19 mouse cellular contexts compared by ENCODE assay signal in the genomic region with DNA sequence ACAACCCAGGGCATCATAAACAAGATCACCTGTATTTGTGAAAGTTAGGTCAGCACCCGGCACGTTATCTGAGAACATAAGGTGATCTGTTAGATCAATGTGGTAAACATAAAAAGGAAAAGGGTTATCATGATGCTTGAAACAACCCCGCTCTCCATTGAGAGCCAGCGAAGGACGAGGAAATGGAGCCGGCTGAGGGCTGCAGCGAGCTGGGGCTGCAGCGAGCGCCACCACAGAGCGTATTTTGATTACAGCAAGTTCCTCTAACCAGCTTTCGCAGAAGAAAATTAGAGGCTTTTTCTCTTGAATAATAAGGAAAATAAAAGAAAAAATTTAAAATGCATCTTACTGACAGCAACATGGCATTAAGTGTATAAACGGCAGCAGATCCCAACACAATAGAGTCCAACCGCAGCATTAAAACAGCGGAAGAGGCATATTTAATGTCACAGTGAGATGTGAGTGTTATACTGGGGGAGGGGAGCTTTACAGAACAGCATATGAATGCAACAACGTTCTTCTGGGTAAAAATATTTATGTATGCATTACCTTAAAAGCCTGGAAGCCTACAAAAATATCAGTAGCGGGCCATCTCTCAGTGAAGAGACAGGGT. TPM values are rescaled to one million over a fixed set of nuclear protein-coding genes. Genes with fewer than 3 reads are reported as not detected.
DNase-seq lines count a peak whose midpoint lies in the region; ATAC-seq lines count a peak whose summit lies in the region.
"Had no signal": no experiment of that assay in that cellular context is flagged by ENCODE, and none has a peak within 500 bp of the region (broad histone marks: within the 10 kb centered on the region; RNA-seq: fewer than 3 reads in every experiment).

No protein-coding gene starts in this region.

- no peaks in the 10 kb centered on the region for H3K4me1 ChIP-seq in forebrain, embryonic 13.5 days
- no peaks in the 10 kb centered on the region for H3K4me1 ChIP-seq in forebrain, embryonic 11.5 days (replicated peaks; ENCODE audit: control insufficient read depth, insufficient read depth, low read length)
- no peaks in the 10 kb centered on the region for H3K4me1 ChIP-seq in midbrain, embryonic 14.5 days (ENCODE audit: control insufficient read depth, insufficient read depth, low read length)
- no peaks in the 10 kb centered on the region for H3K4me1 ChIP-seq in midbrain, embryonic 13.5 days (replicated peaks)
- no peaks in the 10 kb centered on the region for H3K4me1 ChIP-seq in forebrain, embryonic 14.5 days (ENCODE audit: control insufficient read depth, insufficient read depth, low read length)
- no peaks in the 10 kb centered on the region for H3K4me1 ChIP-seq in midbrain, embryonic 16.5 days (ENCODE audit: control insufficient read depth, insufficient read depth, low read length)
- H3K4me1 ChIP-seq: embryonic facial prominence, embryonic 13.5 days; intestine, embryonic 15.5 days had no signal

- peak overlapping the region; percentile 44 for H3K27ac ChIP-seq in forebrain, embryonic 13.5 days
- H3K27ac ChIP-seq in forebrain, embryonic 11.5 days (ENCODE audit: low read depth, low read length), result no peak overlapping the region
- H3K27ac ChIP-seq in midbrain, embryonic 14.5 days (replicated peaks; ENCODE audit: low read depth, low read length), result peak overlapping the region; percentile 32; the same call in 1 of the 2 replicates
- no peak overlapping the region for H3K27ac ChIP-seq in midbrain, embryonic 13.5 days
- peak overlapping the region; percentile 33; the same call in 1 of the 2 replicates for H3K27ac ChIP-seq in forebrain, embryonic 14.5 days (ENCODE audit: low read depth, low read length)
- no peak overlapping the region for H3K27ac ChIP-seq in midbrain, embryonic 16.5 days (ENCODE audit: low read length)
- H3K27ac ChIP-seq: embryonic facial prominence, embryonic 13.5 days; heart, adult 2 months; heart, embryonic 15.5 days; hindbrain, postnatal 0 days; intestine, embryonic 15.5 days had no signal

- DNase-seq in forebrain, embryonic 11.5 days (ENCODE audit: low spot score), result no peak
- peak; percentile 43 for DNase-seq in midbrain, embryonic 14.5 days
- peak; percentile 58 for DNase-seq in forebrain, embryonic 14.5 days (ENCODE audit: low spot score)
- DNase-seq: adrenal gland, postnatal 10 days; cerebellum, adult 11-12 months; cerebellum, adult 9-11 months; cerebellum, postnatal 36 days; gastrocnemius, postnatal 14 days; heart, adult 2 months; heart, postnatal 14 days had no signal

- ATAC-seq in forebrain, embryonic 13.5 days, result peak; percentile 67
- ATAC-seq in forebrain, embryonic 11.5 days (replicated peaks; ENCODE audit: low FRiP score), result no peak
- no peak for ATAC-seq in midbrain, embryonic 14.5 days (ENCODE audit: low FRiP score, low TSS enrichment)
- no peak for ATAC-seq in midbrain, embryonic 13.5 days
- peak; percentile 74 for ATAC-seq in forebrain, embryonic 14.5 days
- peak; percentile 36; the same call in 1 of the 2 replicates for ATAC-seq in midbrain, embryonic 16.5 days
- no peak for ATAC-seq in inflammation-experienced regulatory T-cells, adult 6 months
- ATAC-seq: hindbrain, postnatal 0 days; intestine, embryonic 15.5 days had no signal

- H3K9ac ChIP-seq in forebrain, embryonic 13.5 days, result no peak overlapping the region
- H3K9ac ChIP-seq in forebrain, embryonic 11.5 days (ENCODE audit: low read length), result no peak overlapping the region
- H3K9ac ChIP-seq in midbrain, embryonic 14.5 days (replicated peaks; ENCODE audit: low read length), result no peak overlapping the region
- no peak overlapping the region for H3K9ac ChIP-seq in midbrain, embryonic 13.5 days (replicated peaks)
- H3K9ac ChIP-seq in forebrain, embryonic 14.5 days (ENCODE audit: low read length), result no peak overlapping the region
- H3K9ac ChIP-seq in midbrain, embryonic 16.5 days (ENCODE audit: low read depth, low read length), result no peak overlapping the region
- H3K9ac ChIP-seq: embryonic facial prominence, embryonic 13.5 days; heart, embryonic 15.5 days; intestine, embryonic 15.5 days had no signal

- no peaks in the 10 kb centered on the region for H3K27me3 ChIP-seq in forebrain, embryonic 13.5 days
- no peaks in the 10 kb centered on the region for H3K27me3 ChIP-seq in forebrain, embryonic 11.5 days (ENCODE audit: control insufficient read depth, insufficient read depth, low read length)
- no peaks in the 10 kb centered on the region for H3K27me3 ChIP-seq in midbrain, embryonic 14.5 days (ENCODE audit: control insufficient read depth, insufficient read depth, low read length)
- no peaks in the 10 kb centered on the region for H3K27me3 ChIP-seq in midbrain, embryonic 13.5 days
- H3K27me3 ChIP-seq in forebrain, embryonic 14.5 days (replicated peaks; ENCODE audit: control insufficient read depth, insufficient read depth, low read length), result no peaks in the 10 kb centered on the region
- H3K27me3 ChIP-seq in midbrain, embryonic 16.5 days (ENCODE audit: control insufficient read depth, insufficient read depth, low read depth, low read length), result no peaks in the 10 kb centered on the region
- H3K27me3 ChIP-seq: embryonic facial prominence, embryonic 13.5 days; heart, embryonic 15.5 days; intestine, embryonic 15.5 days had no signal

- H3K9me3 ChIP-seq in forebrain, embryonic 13.5 days (replicated peaks), result no peaks in the 10 kb centered on the region
- H3K9me3 ChIP-seq in forebrain, embryonic 11.5 days (ENCODE audit: control insufficient read depth, low read length), result no peaks in the 10 kb centered on the region
- H3K9me3 ChIP-seq in midbrain, embryonic 14.5 days (ENCODE audit: control insufficient read depth, low read length), result no peaks in the 10 kb centered on the region
- H3K9me3 ChIP-seq in midbrain, embryonic 13.5 days, result no peaks in the 10 kb centered on the region
- H3K9me3 ChIP-seq in forebrain, embryonic 14.5 days (replicated peaks; ENCODE audit: control insufficient read depth, low read length), result no peaks in the 10 kb centered on the region
- no peaks in the 10 kb centered on the region for H3K9me3 ChIP-seq in midbrain, embryonic 16.5 days (replicated peaks; ENCODE audit: control insufficient read depth, low read length, poor library complexity, severe bottlenecking)
- H3K9me3 ChIP-seq: embryonic facial prominence, embryonic 13.5 days; heart, embryonic 15.5 days; intestine, embryonic 15.5 days had no signal

- 74% methylated on average over 16 of the region's 16 CpGs for WGBS in forebrain, embryonic 13.5 days
- 89% methylated on average over 16 of the region's 16 CpGs for WGBS in forebrain, embryonic 11.5 days
- 74% methylated on average over 16 of the region's 16 CpGs for WGBS in midbrain, embryonic 14.5 days
- WGBS in midbrain, embryonic 13.5 days, result 82% methylated on average over 16 of the region's 16 CpGs
- WGBS in forebrain, embryonic 14.5 days, result 73% methylated on average over 16 of the region's 16 CpGs
- 71% methylated on average over 16 of the region's 16 CpGs for WGBS in midbrain, embryonic 16.5 days

- H3K4me3 ChIP-seq in forebrain, embryonic 13.5 days, result no peak overlapping the region
- no peak overlapping the region for H3K4me3 ChIP-seq in forebrain, embryonic 11.5 days (ENCODE audit: low read depth, low read length)
- H3K4me3 ChIP-seq in midbrain, embryonic 14.5 days (replicated peaks; ENCODE audit: low read depth, low read length), result no peak overlapping the region
- H3K4me3 ChIP-seq in midbrain, embryonic 13.5 days (replicated peaks), result no peak overlapping the region
- no peak overlapping the region for H3K4me3 ChIP-seq in forebrain, embryonic 14.5 days (ENCODE audit: low read depth, low read length)
- H3K4me3 ChIP-seq in midbrain, embryonic 16.5 days (ENCODE audit: low read depth, low read length), result no peak overlapping the region
- H3K4me3 ChIP-seq: embryonic facial prominence, embryonic 13.5 days; heart, adult 2 months; heart, embryonic 15.5 days; intestine, embryonic 15.5 days had no signal

- H3K4me2 ChIP-seq in forebrain, embryonic 13.5 days, result no peak overlapping the region
- no peak overlapping the region for H3K4me2 ChIP-seq in forebrain, embryonic 11.5 days (ENCODE audit: low read depth, low read length, severe bottlenecking)
- H3K4me2 ChIP-seq in midbrain, embryonic 14.5 days (ENCODE audit: low read length), result no peak overlapping the region
- no peak overlapping the region for H3K4me2 ChIP-seq in midbrain, embryonic 13.5 days (replicated peaks)
- H3K4me2 ChIP-seq in forebrain, embryonic 14.5 days (ENCODE audit: low read length), result no peak overlapping the region
- no peak overlapping the region for H3K4me2 ChIP-seq in midbrain, embryonic 16.5 days (ENCODE audit: low read length)
- H3K4me2 ChIP-seq: embryonic facial prominence, embryonic 13.5 days; heart, embryonic 11.5 days; heart, embryonic 15.5 days; intestine, embryonic 15.5 days had no signal

- H3K36me3 ChIP-seq in forebrain, embryonic 13.5 days (ENCODE audit: poor library complexity, severe bottlenecking), result 0 out of 2 replicates have a peak, but pooled peaks cover 9% of the 10 kb centered on the region
- H3K36me3 ChIP-seq in forebrain, embryonic 11.5 days (ENCODE audit: control insufficient read depth, insufficient read depth, low read length), result no peaks in the 10 kb centered on the region
- no peaks in the 10 kb centered on the region for H3K36me3 ChIP-seq in midbrain, embryonic 14.5 days (ENCODE audit: control insufficient read depth, insufficient read depth, low read length)
- no peaks in the 10 kb centered on the region for H3K36me3 ChIP-seq in midbrain, embryonic 13.5 days
- H3K36me3 ChIP-seq in forebrain, embryonic 14.5 days (ENCODE audit: control insufficient read depth, insufficient read depth, low read length), result no peaks in the 10 kb centered on the region
- no peaks in the 10 kb centered on the region for H3K36me3 ChIP-seq in midbrain, embryonic 16.5 days (ENCODE audit: control insufficient read depth, insufficient read depth, low read length)

RNA-seq across cellular contexts. Expression of gene Pdia5, which starts 40.5 kb away (rescaled TPM):
- polyA plus RNA-seq in forebrain, embryonic 13.5 days (2015; fragmentation: Nextera tagmentation; extraction: Ambion mirVana), result 10.4 and 11.8 TPM in 2 replicates
- polyA plus RNA-seq in forebrain, embryonic 11.5 days (2014; fragmentation: Nextera tagmentation; extraction: Ambion mirVana), result 7.8 and 9.3 TPM in 2 replicates
- 6.2 and 7.6 TPM in 2 replicates for polyA plus RNA-seq in midbrain, embryonic 14.5 days (2014; fragmentation: Nextera tagmentation; extraction: Ambion mirVana)
- 12.0 and 13.9 TPM in 2 replicates for polyA plus RNA-seq in midbrain, embryonic 13.5 days (2015; fragmentation: Nextera tagmentation; extraction: Ambion mirVana)
- polyA plus RNA-seq in forebrain, embryonic 14.5 days (2014; fragmentation: Nextera tagmentation; extraction: Ambion mirVana), result 5.9 and 7.2 TPM in 2 replicates
- 12.0 and 14.4 TPM in 2 replicates for polyA plus RNA-seq in midbrain, embryonic 16.5 days (2015; fragmentation: Nextera tagmentation; extraction: Ambion mirVana)
- polyA plus RNA-seq in inflammation-experienced regulatory T-cells, adult 6 months (2017; shearing (Covaris generic)), result under 1 TPM in 1 of 3 experiments, not detected in 2; 0.53 TPM

Comparison
In these comparisons a context has a peak if more than half of its experiments do, and no peak if none do; other contexts are left out.
1. ATAC-seq: peak in forebrain, embryonic 13.5 days (single experiment), forebrain, embryonic 14.5 days (single experiment) and midbrain, embryonic 16.5 days (single experiment); none in forebrain, embryonic 11.5 days (single experiment), midbrain, embryonic 14.5 days (single experiment), midbrain, embryonic 13.5 days (single experiment) and inflammation-experienced regulatory T-cells, adult 6 months (single experiment).
2. H3K27ac ChIP-seq: peak in forebrain, embryonic 13.5 days (single experiment), midbrain, embryonic 14.5 days (single experiment) and forebrain, embryonic 14.5 days (single experiment); none in forebrain, embryonic 11.5 days (single experiment), midbrain, embryonic 13.5 days (single experiment) and midbrain, embryonic 16.5 days (single experiment).